Mouse (Mus musculus): ENCODE measurements around the gene Pex5l. TPM values are rescaled to one million over a fixed set of nuclear protein-coding genes. Genes with fewer than 3 reads are reported as not detected.

Pex5l gene
- polyA plus RNA-seq, 1 experiment from 2014 or later, result 2.9 TPM

GRCm38 (mm10) chr3:33048304-33048703, 94.7 kb downstream of the Pex5l start:
- H3K9ac ChIP-seq (ENCODE audit: low read depth, low read length), result no peak overlapping the region
- 0 out of 2 replicates have a peak, but pooled peaks cover 3% of the 10 kb centered on the region for H3K4me1 ChIP-seq (ENCODE audit: control insufficient read depth, insufficient read depth, low read length)
- no peaks in the 10 kb centered on the region for H3K36me3 ChIP-seq (ENCODE audit: control insufficient read depth, insufficient read depth, low read length)
- H3K4me2 ChIP-seq (ENCODE audit: low read length), result no peak overlapping the region
- H3K27ac ChIP-seq (ENCODE audit: low read length), result peak overlapping the region; percentile 7; the same call in 1 of the 2 replicates
- ATAC-seq, result no peak
- WGBS, result 38% methylated on average over 5 of the region's 5 CpGs
- no peaks in the 10 kb centered on the region for H3K9me3 ChIP-seq (replicated peaks; ENCODE audit: control insufficient read depth, low read length, poor library complexity, severe bottlenecking)
- H3K27me3 ChIP-seq (ENCODE audit: control insufficient read depth, insufficient read depth, low read depth, low read length), result no peaks in the 10 kb centered on the region
- no peak overlapping the region for H3K4me3 ChIP-seq (ENCODE audit: low read depth, low read length)

DNA sequence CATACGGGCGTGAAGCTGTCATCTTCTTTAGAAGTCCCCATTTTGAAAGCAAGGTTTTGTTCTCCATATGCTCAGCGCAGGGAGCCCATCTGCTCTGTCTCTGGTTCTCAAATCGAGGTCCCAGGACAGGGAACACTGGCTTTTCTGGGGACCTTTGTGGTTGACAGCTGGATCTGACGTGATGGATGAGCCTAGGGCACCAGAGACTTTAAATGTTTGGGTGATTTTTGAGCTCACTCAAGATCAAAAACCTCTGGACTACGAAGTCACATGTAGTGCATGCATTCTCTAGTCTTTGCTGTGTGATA, 98.3 kb downstream of the Pex5l start:
- Histone ChIP-seq H3K9ac (ENCODE audit: low read depth, low read length) (no peak overlapping the region), H3K9me3 (replicated peaks; ENCODE audit: control insufficient read depth, low read length, poor library complexity, severe bottlenecking) (no peaks in the 10 kb centered on the region), H3K27me3 (ENCODE audit: control insufficient read depth, insufficient read depth, low read depth, low read length) (no peaks in the 10 kb centered on the region), H3K4me3 (ENCODE audit: low read depth, low read length) (no peak overlapping the region), H3K36me3 (ENCODE audit: control insufficient read depth, insufficient read depth, low read length) (no peaks in the 10 kb centered on the region), H3K27ac (ENCODE audit: low read length) (no peak overlapping the region), H3K4me1 (ENCODE audit: control insufficient read depth, insufficient read depth, low read length) (0 out of 2 replicates have a peak, but pooled peaks cover 3% of the 10 kb centered on the region), H3K4me2 (ENCODE audit: low read length) (no peak overlapping the region)
- WGBS, result 67% methylated on average over 6 of the region's 6 CpGs
- no peak; the same call in 1 of the 2 replicates for ATAC-seq

DNA sequence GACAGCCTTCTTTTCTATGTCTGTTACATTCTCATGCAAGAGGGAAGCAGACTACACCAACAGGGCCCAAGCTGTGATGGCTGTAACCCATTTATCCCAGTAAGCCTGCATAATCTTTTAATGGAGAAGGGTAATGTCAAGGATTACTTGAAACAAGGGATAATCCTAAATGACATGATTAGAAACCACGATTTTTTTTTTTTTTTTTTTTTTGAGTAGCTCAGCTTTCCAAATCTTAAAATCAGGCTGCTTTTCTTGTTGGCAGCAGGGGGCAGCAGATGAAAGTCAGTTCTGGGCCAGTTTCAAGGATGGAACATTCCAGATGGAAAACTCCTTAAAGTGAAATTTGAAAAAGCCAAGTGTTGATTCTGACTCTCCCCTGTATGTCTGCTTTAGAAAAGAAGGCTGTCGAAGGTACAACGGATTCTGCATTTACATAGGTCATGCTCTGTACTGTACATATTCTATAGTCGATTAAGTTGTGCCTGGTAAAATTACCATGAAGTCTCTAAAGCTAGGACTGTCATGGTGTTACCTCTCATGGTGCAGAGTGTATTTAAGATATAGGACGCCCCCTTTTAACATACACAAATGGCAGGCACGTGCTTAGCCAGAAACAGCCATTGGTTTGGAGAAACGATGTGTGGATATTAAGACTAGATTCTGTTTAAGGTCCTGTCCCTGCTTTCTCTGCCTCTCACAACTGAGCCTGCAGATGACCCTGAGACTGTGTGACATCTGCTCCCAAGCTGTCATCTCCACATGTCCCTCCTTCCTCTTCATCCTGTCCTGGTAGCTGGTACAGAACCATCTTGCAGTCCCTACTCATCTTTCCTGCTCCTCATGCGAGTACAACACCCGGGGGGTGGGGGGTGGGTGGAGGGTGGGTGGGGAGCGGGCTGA, 98.9 kb downstream of the Pex5l start:
- peak; percentile 30; the same call in 1 of the 2 replicates for ATAC-seq
- Histone ChIP-seq H3K9ac (ENCODE audit: low read depth, low read length) (no peak overlapping the region), H3K27me3 (ENCODE audit: control insufficient read depth, insufficient read depth, low read depth, low read length) (no peaks in the 10 kb centered on the region), H3K27ac (ENCODE audit: low read length) (no peak overlapping the region), H3K4me1 (ENCODE audit: control insufficient read depth, insufficient read depth, low read length) (0 out of 2 replicates have a peak, but pooled peaks cover 3% of the 10 kb centered on the region), H3K36me3 (ENCODE audit: control insufficient read depth, insufficient read depth, low read length) (no peaks in the 10 kb centered on the region), H3K9me3 (replicated peaks; ENCODE audit: control insufficient read depth, low read length, poor library complexity, severe bottlenecking) (no peaks in the 10 kb centered on the region), H3K4me3 (ENCODE audit: low read depth, low read length) (no peak overlapping the region), H3K4me2 (ENCODE audit: low read length) (no peak overlapping the region)
- 68% methylated on average over 10 of the region's 10 CpGs for WGBS

GRCm38 (mm10) chr3:33024566-33024965, 118.5 kb downstream of the Pex5l start:
- Histone ChIP-seq H3K27me3 (ENCODE audit: control insufficient read depth, insufficient read depth, low read depth, low read length) (no peaks in the 10 kb centered on the region), H3K36me3 (ENCODE audit: control insufficient read depth, insufficient read depth, low read length) (no peaks in the 10 kb centered on the region), H3K9ac (ENCODE audit: low read depth, low read length) (no peak overlapping the region), H3K4me1 (ENCODE audit: control insufficient read depth, insufficient read depth, low read length) (peaks cover 2% of the 10 kb centered on the region; the same call in 1 of the 2 replicates), H3K4me3 (ENCODE audit: low read depth, low read length) (no peak overlapping the region), H3K27ac (ENCODE audit: low read length) (no peak overlapping the region), H3K9me3 (replicated peaks; ENCODE audit: control insufficient read depth, low read length, poor library complexity, severe bottlenecking) (no peaks in the 10 kb centered on the region), H3K4me2 (ENCODE audit: low read length) (no peak overlapping the region)
- 58% methylated on average over 5 of the region's 5 CpGs for WGBS
- peak; percentile 91 for ATAC-seq

DNA sequence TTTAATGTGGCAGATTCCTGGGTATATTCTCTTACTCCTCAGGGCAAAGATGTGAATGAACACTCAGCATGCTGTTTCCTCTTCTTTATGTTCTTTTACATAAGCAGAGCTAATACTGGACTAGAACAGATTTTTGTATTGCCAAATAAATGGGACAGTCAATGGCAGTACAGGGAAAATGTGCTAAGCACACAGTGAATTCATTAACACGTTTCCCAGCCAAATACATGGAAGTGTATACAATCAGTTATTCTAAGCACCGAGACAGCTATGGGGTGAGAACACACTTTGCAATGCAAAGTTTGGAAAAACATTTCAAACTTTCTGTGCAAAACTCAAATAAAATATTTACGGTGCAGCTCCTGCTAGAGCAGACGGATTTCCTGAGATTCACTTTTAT, 139.1 kb downstream of the Pex5l start:
- 82% methylated on average over 4 of the region's 4 CpGs for WGBS
- H3K9me3 ChIP-seq (replicated peaks; ENCODE audit: control insufficient read depth, low read length, poor library complexity, severe bottlenecking), result no peaks in the 10 kb centered on the region
- H3K27ac ChIP-seq (ENCODE audit: low read length), result no peak overlapping the region

GRCm38 (mm10) chr3:33001769-33002168, 141.3 kb downstream of the Pex5l start:
- Histone ChIP-seq H3K27me3 (ENCODE audit: control insufficient read depth, insufficient read depth, low read depth, low read length) (no peaks in the 10 kb centered on the region), H3K4me2 (ENCODE audit: low read length) (no peak overlapping the region), H3K9me3 (replicated peaks; ENCODE audit: control insufficient read depth, low read length, poor library complexity, severe bottlenecking) (no peaks in the 10 kb centered on the region), H3K36me3 (ENCODE audit: control insufficient read depth, insufficient read depth, low read length) (no peaks in the 10 kb centered on the region), H3K27ac (ENCODE audit: low read length) (no peak overlapping the region), H3K9ac (ENCODE audit: low read depth, low read length) (no peak overlapping the region), H3K4me3 (ENCODE audit: low read depth, low read length) (no peak overlapping the region), H3K4me1 (ENCODE audit: control insufficient read depth, insufficient read depth, low read length) (no peaks in the 10 kb centered on the region)
- WGBS, result 72% methylated on average over 3 of the region's 3 CpGs
- ATAC-seq, result peak; percentile 51

More for the DNA sequence above, 139.1 kb downstream of the Pex5l start:
- Histone ChIP-seq H3K36me3 (ENCODE audit: control insufficient read depth, insufficient read depth, low read length) (no peaks in the 10 kb centered on the region), H3K9ac (ENCODE audit: low read depth, low read length) (no peak overlapping the region), H3K4me2 (ENCODE audit: low read length) (no peak overlapping the region), H3K4me3 (ENCODE audit: low read depth, low read length) (no peak overlapping the region), H3K4me1 (ENCODE audit: control insufficient read depth, insufficient read depth, low read length) (no peaks in the 10 kb centered on the region), H3K27me3 (ENCODE audit: control insufficient read depth, insufficient read depth, low read depth, low read length) (no peaks in the 10 kb centered on the region)
- ATAC-seq, result no peak

GRCm38 (mm10) chr3:33000383-33001015, 142.5 kb downstream of the Pex5l start:
- no peak overlapping the region for H3K27ac ChIP-seq (ENCODE audit: low read length)
- H3K4me2 ChIP-seq (ENCODE audit: low read length), result no peak overlapping the region
- no peak for ATAC-seq
- H3K9me3 ChIP-seq (replicated peaks; ENCODE audit: control insufficient read depth, low read length, poor library complexity, severe bottlenecking), result no peaks in the 10 kb centered on the region
- no peaks in the 10 kb centered on the region for H3K4me1 ChIP-seq (ENCODE audit: control insufficient read depth, insufficient read depth, low read length)
- H3K27me3 ChIP-seq (ENCODE audit: control insufficient read depth, insufficient read depth, low read depth, low read length), result no peaks in the 10 kb centered on the region
- H3K4me3 ChIP-seq (ENCODE audit: low read depth, low read length), result no peak overlapping the region
- H3K36me3 ChIP-seq (ENCODE audit: control insufficient read depth, insufficient read depth, low read length), result no peaks in the 10 kb centered on the region
- H3K9ac ChIP-seq (ENCODE audit: low read depth, low read length), result no peak overlapping the region
- WGBS, result 89% methylated on average over 8 of the region's 8 CpGs

DNA sequence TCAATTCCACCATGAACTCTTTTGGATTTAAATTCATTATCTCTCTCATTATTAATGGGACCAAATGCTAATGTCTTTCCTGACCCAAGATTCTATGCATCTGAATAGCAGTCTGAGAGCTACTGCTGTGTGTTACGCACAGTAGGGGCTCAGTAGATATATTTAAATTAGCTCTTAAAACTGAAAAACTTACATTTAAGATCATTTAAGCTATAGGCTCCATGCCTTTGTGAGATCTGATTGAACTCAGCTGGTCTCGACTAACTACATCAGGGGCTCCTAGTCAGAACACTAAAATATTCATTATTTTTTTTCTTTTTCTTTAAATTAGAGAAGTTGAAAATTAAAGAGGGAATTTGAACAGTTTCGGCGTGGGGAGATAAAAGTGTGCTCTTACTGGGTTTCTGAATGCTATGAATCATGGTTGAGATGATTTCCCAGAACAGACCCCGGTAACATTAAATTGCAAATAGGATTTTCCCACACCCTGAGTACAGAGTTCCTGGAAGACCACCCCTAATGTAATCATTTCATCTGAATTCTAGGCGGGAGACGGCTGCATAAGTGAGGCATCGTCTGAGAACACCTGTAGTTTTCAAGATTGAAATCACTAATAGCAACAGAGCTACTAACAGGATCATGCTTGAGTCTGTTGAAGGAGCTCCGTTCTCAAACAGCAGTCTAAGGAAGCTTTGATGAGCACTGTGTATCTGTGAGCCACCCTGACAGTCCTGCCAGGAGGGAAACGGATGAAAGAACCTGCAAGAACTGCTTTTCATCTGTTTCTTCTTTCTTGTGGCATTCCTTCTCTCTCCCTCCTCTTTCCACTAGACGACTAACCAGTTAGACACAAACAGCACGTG, 151.1 kb downstream of the Pex5l start:
- H3K4me3 ChIP-seq (ENCODE audit: low read depth, low read length), result no peak overlapping the region
- ATAC-seq, result peak; percentile 85
- H3K9ac ChIP-seq (ENCODE audit: low read depth, low read length), result no peak overlapping the region
- H3K4me2 ChIP-seq (ENCODE audit: low read length), result no peak overlapping the region
- H3K9me3 ChIP-seq (replicated peaks; ENCODE audit: control insufficient read depth, low read length, poor library complexity, severe bottlenecking), result no peaks in the 10 kb centered on the region
- no peaks in the 10 kb centered on the region for H3K36me3 ChIP-seq (ENCODE audit: control insufficient read depth, insufficient read depth, low read length)
- H3K4me1 ChIP-seq (ENCODE audit: control insufficient read depth, insufficient read depth, low read length), result no peaks in the 10 kb centered on the region; the same call in 1 of the 2 replicates
- WGBS, result 48% methylated on average over 12 of the region's 12 CpGs
- H3K27me3 ChIP-seq (ENCODE audit: control insufficient read depth, insufficient read depth, low read depth, low read length), result no peaks in the 10 kb centered on the region
- H3K27ac ChIP-seq (ENCODE audit: low read length), result no peak overlapping the region
